Comparison of ENCODE assay signal across 24 mouse cellular contexts in genomic region chr3:90004091-90004796, GRCm38 (mm10). TPM values are rescaled to one million over a fixed set of nuclear protein-coding genes. Genes with fewer than 3 reads are reported as not detected.
DNase-seq lines count a peak whose midpoint lies in the region; ATAC-seq and TF ChIP-seq lines count a peak whose summit lies in the region.
"Had no signal": no experiment of that assay in that cellular context is flagged by ENCODE, and none has a peak within 500 bp of the region (broad histone marks: within the 10 kb centered on the region; RNA-seq: fewer than 3 reads in every experiment).

No protein-coding gene starts in this region.

- H3K27ac ChIP-seq in intestine, embryonic 14.5 days (ENCODE audit: low read depth): peak overlapping the region; percentile 28; the same call in 1 of the 2 replicates
- H3K27ac ChIP-seq in intestine, postnatal 0 days (ENCODE audit: low read depth, low read length): no peak overlapping the region
- H3K27ac ChIP-seq in kidney, embryonic 16.5 days (ENCODE audit: low read length): peak overlapping the region; percentile 84
- peak overlapping the region; percentile 77 for H3K27ac ChIP-seq in lung, embryonic 16.5 days (ENCODE audit: low read length)
- H3K27ac ChIP-seq in stomach, postnatal 0 days (replicated peaks): 0 out of 2 replicates have a peak overlapping the region, but pooled peaks have one; percentile 35
- H3K27ac ChIP-seq: forebrain, embryonic 10.5 days; heart, embryonic 13.5 days; hindbrain, embryonic 12.5 days; left cerebral cortex, adult 2 months; limb, embryonic 15.5 days; macrophage; midbrain, embryonic 15.5 days; neural tube, embryonic 12.5 days had no signal

- TF ChIP-seq EP300 in stomach, postnatal 0 days (optimal IDR thresholded peaks at IDR 0.05): no peak

- no peak for ATAC-seq in intestine, embryonic 14.5 days (replicated peaks; ENCODE audit: low FRiP score, low TSS enrichment, low read depth)
- ATAC-seq in intestine, postnatal 0 days: no peak
- 0 out of 2 replicates have a peak, but pooled peaks have one; percentile 67 for ATAC-seq in kidney, embryonic 16.5 days (ENCODE audit: low FRiP score, low TSS enrichment)
- peak; percentile 78 for ATAC-seq in lung, embryonic 16.5 days (ENCODE audit: low read depth)
- ATAC-seq in stomach, postnatal 0 days (ENCODE audit: low FRiP score, low TSS enrichment): no peak
- ATAC-seq: forebrain, postnatal 0 days; midbrain, embryonic 15.5 days had no signal

- no peak for TF ChIP-seq CTCF in intestine, postnatal 0 days (IDR thresholded peaks at IDR 0.05; ENCODE audit: low read depth)
- no peak for TF ChIP-seq CTCF in stomach, postnatal 0 days (IDR thresholded peaks at IDR 0.05; ENCODE audit: low read depth)

- no peak overlapping the region for H3K9ac ChIP-seq in intestine, embryonic 14.5 days (ENCODE audit: low read length)
- H3K9ac ChIP-seq in intestine, postnatal 0 days (ENCODE audit: low read depth, low read length): no peak overlapping the region
- no peak overlapping the region for H3K9ac ChIP-seq in kidney, embryonic 16.5 days (replicated peaks; ENCODE audit: low read length)
- no peak overlapping the region for H3K9ac ChIP-seq in lung, embryonic 16.5 days (ENCODE audit: low read length)
- H3K9ac ChIP-seq in stomach, postnatal 0 days (ENCODE audit: low read length): no peak overlapping the region
- H3K9ac ChIP-seq: forebrain, postnatal 0 days; heart, embryonic 13.5 days; hindbrain, embryonic 12.5 days; limb, embryonic 15.5 days; midbrain, embryonic 15.5 days; neural tube, embryonic 12.5 days had no signal

- peak overlapping the region; percentile 25; the same call in 1 of the 2 replicates for H3K4me2 ChIP-seq in intestine, embryonic 14.5 days (ENCODE audit: low read length)
- no peak overlapping the region for H3K4me2 ChIP-seq in intestine, postnatal 0 days (replicated peaks; ENCODE audit: low read depth)
- H3K4me2 ChIP-seq in kidney, embryonic 16.5 days (replicated peaks; ENCODE audit: low read depth, low read length): peak overlapping the region; percentile 23; the same call in 1 of the 2 replicates
- peak overlapping the region; percentile 22; the same call in 1 of the 2 replicates for H3K4me2 ChIP-seq in lung, embryonic 16.5 days (ENCODE audit: low read depth, low read length)
- H3K4me2 ChIP-seq in stomach, postnatal 0 days (replicated peaks; ENCODE audit: low read depth): no peak overlapping the region
- H3K4me2 ChIP-seq: heart, embryonic 13.5 days; hindbrain, embryonic 12.5 days; limb, embryonic 15.5 days; midbrain, embryonic 15.5 days; neural tube, embryonic 12.5 days had no signal

- WGBS in intestine, embryonic 14.5 days: 43% methylated on average over 3 of the region's 3 CpGs
- 24% methylated on average over 3 of the region's 3 CpGs for WGBS in intestine, postnatal 0 days
- 40% methylated on average over 3 of the region's 3 CpGs for WGBS in kidney, embryonic 16.5 days
- WGBS in lung, embryonic 16.5 days: 31% methylated on average over 3 of the region's 3 CpGs
- 22% methylated on average over 3 of the region's 3 CpGs for WGBS in stomach, postnatal 0 days

- no peaks in the 10 kb centered on the region for H3K27me3 ChIP-seq in intestine, embryonic 14.5 days (replicated peaks; ENCODE audit: control insufficient read depth, insufficient read depth, low read length)
- H3K27me3 ChIP-seq in intestine, postnatal 0 days (replicated peaks; ENCODE audit: control insufficient read depth, insufficient read depth, low read length): no peaks in the 10 kb centered on the region
- no peaks in the 10 kb centered on the region for H3K27me3 ChIP-seq in kidney, embryonic 16.5 days (ENCODE audit: insufficient read depth, low read length)
- H3K27me3 ChIP-seq in lung, embryonic 16.5 days (ENCODE audit: control insufficient read depth, insufficient read depth, low read depth, low read length): no peaks in the 10 kb centered on the region
- H3K27me3 ChIP-seq in stomach, postnatal 0 days (ENCODE audit: control insufficient read depth, insufficient read depth, low read length): no peaks in the 10 kb centered on the region
- H3K27me3 ChIP-seq: heart, embryonic 13.5 days; hindbrain, embryonic 12.5 days; limb, embryonic 15.5 days; midbrain, embryonic 15.5 days; neural tube, embryonic 12.5 days had no signal

- peaks cover 4% of the 10 kb centered on the region for H3K4me1 ChIP-seq in intestine, embryonic 14.5 days (replicated peaks; ENCODE audit: control insufficient read depth, insufficient read depth, low read length)
- H3K4me1 ChIP-seq in intestine, postnatal 0 days (replicated peaks; ENCODE audit: control insufficient read depth, insufficient read depth, low read length): no peaks in the 10 kb centered on the region
- H3K4me1 ChIP-seq in kidney, embryonic 16.5 days (ENCODE audit: insufficient read depth, low read length): peaks cover 18% of the 10 kb centered on the region
- peaks cover 4% of the 10 kb centered on the region for H3K4me1 ChIP-seq in lung, embryonic 16.5 days (replicated peaks; ENCODE audit: control insufficient read depth, insufficient read depth, low read length)
- H3K4me1 ChIP-seq in stomach, postnatal 0 days (replicated peaks; ENCODE audit: control insufficient read depth, insufficient read depth): no peaks in the 10 kb centered on the region

- DNase-seq in intestine, embryonic 14.5 days (ENCODE audit: low spot score): no peak
- no peak for DNase-seq in kidney, adult 18-20 months
- no peak for DNase-seq in lung, postnatal 14 days
- no peak for DNase-seq in stomach, postnatal 0 days (ENCODE audit: low spot score)
- DNase-seq in frontal cortex, postnatal 10 days (ENCODE audit: low spot score in 2 of 2): no peak
- DNase-seq: cerebellum, adult 11 months; cerebellum, adult 9-11 months; forebrain, postnatal 0 days; gastrocnemius, postnatal 25 days; heart, adult 18-20 months; heart, postnatal 14 days; thymus, adult 18-20 months; thymus, postnatal 36 days had no signal

- H3K9me3 ChIP-seq in intestine, embryonic 14.5 days (ENCODE audit: control insufficient read depth, low read length): no peaks in the 10 kb centered on the region
- no peaks in the 10 kb centered on the region for H3K9me3 ChIP-seq in intestine, postnatal 0 days (ENCODE audit: control insufficient read depth)
- H3K9me3 ChIP-seq in kidney, embryonic 16.5 days (ENCODE audit: low read length): no peaks in the 10 kb centered on the region
- no peaks in the 10 kb centered on the region for H3K9me3 ChIP-seq in lung, embryonic 16.5 days (ENCODE audit: control insufficient read depth, low read length)
- no peaks in the 10 kb centered on the region for H3K9me3 ChIP-seq in stomach, postnatal 0 days (ENCODE audit: control insufficient read depth, low read length)
- H3K9me3 ChIP-seq: forebrain, embryonic 10.5 days; heart, embryonic 13.5 days; hindbrain, embryonic 12.5 days; limb, embryonic 15.5 days; midbrain, embryonic 15.5 days; neural tube, embryonic 12.5 days had no signal

- H3K36me3 ChIP-seq in intestine, embryonic 14.5 days (ENCODE audit: control insufficient read depth, insufficient read depth, low read length): peaks cover 94% of the 10 kb centered on the region
- peaks cover 52% of the 10 kb centered on the region for H3K36me3 ChIP-seq in intestine, postnatal 0 days (ENCODE audit: control insufficient read depth, insufficient read depth)
- peaks cover 52% of the 10 kb centered on the region for H3K36me3 ChIP-seq in kidney, embryonic 16.5 days (ENCODE audit: insufficient read depth, low read length)
- H3K36me3 ChIP-seq in lung, embryonic 16.5 days (ENCODE audit: control insufficient read depth, insufficient read depth, low read length): peaks cover 43% of the 10 kb centered on the region
- H3K36me3 ChIP-seq in stomach, postnatal 0 days (ENCODE audit: control insufficient read depth, insufficient read depth, low read length): peaks cover 32% of the 10 kb centered on the region

- H3K4me3 ChIP-seq in intestine, embryonic 14.5 days (ENCODE audit: low read depth, low read length): no peak overlapping the region
- no peak overlapping the region for H3K4me3 ChIP-seq in intestine, postnatal 0 days (ENCODE audit: low read depth, low read length)
- no peak overlapping the region for H3K4me3 ChIP-seq in kidney, embryonic 16.5 days (ENCODE audit: low read length)
- H3K4me3 ChIP-seq in lung, embryonic 16.5 days (ENCODE audit: low read length): no peak overlapping the region
- no peak overlapping the region for H3K4me3 ChIP-seq in stomach, postnatal 0 days (ENCODE audit: low read depth, low read length)
- H3K4me3 ChIP-seq: forebrain, embryonic 10.5 days; heart, embryonic 13.5 days; hindbrain, embryonic 12.5 days; left cerebral cortex, adult 2 months; limb, embryonic 15.5 days; midbrain, embryonic 15.5 days; neural tube, embryonic 12.5 days had no signal

RNA-seq across cellular contexts. Expression of gene Hax1, which starts 5.7 kb away (rescaled TPM):
- 121 and 126 TPM in 2 replicates for polyA plus RNA-seq in intestine, embryonic 14.5 days (2014; fragmentation: Nextera tagmentation; extraction: Ambion mirVana)
- polyA plus RNA-seq in intestine, postnatal 0 days (2015; fragmentation: Nextera tagmentation; extraction: Ambion mirVana): 64.0 and 65.1 TPM in 2 replicates
- polyA plus RNA-seq in kidney, embryonic 16.5 days (2015; fragmentation: Nextera tagmentation; extraction: Ambion mirVana): 175 and 189 TPM in 2 replicates
- polyA plus RNA-seq in lung, embryonic 16.5 days (2015; fragmentation: Nextera tagmentation; extraction: Ambion mirVana): 152 and 155 TPM in 2 replicates
- polyA plus RNA-seq in stomach, postnatal 0 days (2015; fragmentation: Nextera tagmentation; extraction: Ambion mirVana): 73.6 and 77.7 TPM in 2 replicates

RNA-seq across cellular contexts. Expression of gene Atp8b2, which starts 40.9 kb away (rescaled TPM):
- 14.1 and 14.9 TPM in 2 replicates for polyA plus RNA-seq in intestine, embryonic 14.5 days (2014; fragmentation: Nextera tagmentation; extraction: Ambion mirVana)
- polyA plus RNA-seq in intestine, postnatal 0 days (2015; fragmentation: Nextera tagmentation; extraction: Ambion mirVana): 2.4 TPM in 2 replicates
- polyA plus RNA-seq in kidney, embryonic 16.5 days (2015; fragmentation: Nextera tagmentation; extraction: Ambion mirVana): 11.7 and 15.3 TPM in 2 replicates
- polyA plus RNA-seq in lung, embryonic 16.5 days (2015; fragmentation: Nextera tagmentation; extraction: Ambion mirVana): 14.8 and 16.5 TPM in 2 replicates
- polyA plus RNA-seq in stomach, postnatal 0 days (2015; fragmentation: Nextera tagmentation; extraction: Ambion mirVana): 4.2 and 5.0 TPM in 2 replicates

RNA-seq across cellular contexts. Expression of gene 4933434E20Rik, which starts 47.2 kb away (rescaled TPM):
- 166 and 175 TPM in 2 replicates for polyA plus RNA-seq in intestine, embryonic 14.5 days (2014; fragmentation: Nextera tagmentation; extraction: Ambion mirVana)
- polyA plus RNA-seq in intestine, postnatal 0 days (2015; fragmentation: Nextera tagmentation; extraction: Ambion mirVana): 128 and 130 TPM in 2 replicates
- 184 and 187 TPM in 2 replicates for polyA plus RNA-seq in kidney, embryonic 16.5 days (2015; fragmentation: Nextera tagmentation; extraction: Ambion mirVana)
- 148 and 168 TPM in 2 replicates for polyA plus RNA-seq in lung, embryonic 16.5 days (2015; fragmentation: Nextera tagmentation; extraction: Ambion mirVana)
- polyA plus RNA-seq in stomach, postnatal 0 days (2015; fragmentation: Nextera tagmentation; extraction: Ambion mirVana): 109 and 115 TPM in 2 replicates

RNA-seq across cellular contexts. Expression of gene Ubap2l, which starts 48.2 kb away (rescaled TPM):
- polyA plus RNA-seq in intestine, embryonic 14.5 days (2014; fragmentation: Nextera tagmentation; extraction: Ambion mirVana): 214 and 227 TPM in 2 replicates
- polyA plus RNA-seq in intestine, postnatal 0 days (2015; fragmentation: Nextera tagmentation; extraction: Ambion mirVana): 112 and 117 TPM in 2 replicates
- polyA plus RNA-seq in kidney, embryonic 16.5 days (2015; fragmentation: Nextera tagmentation; extraction: Ambion mirVana): 152 and 198 TPM in 2 replicates
- polyA plus RNA-seq in lung, embryonic 16.5 days (2015; fragmentation: Nextera tagmentation; extraction: Ambion mirVana): 166 and 167 TPM in 2 replicates
- 75.2 and 80.4 TPM in 2 replicates for polyA plus RNA-seq in stomach, postnatal 0 days (2015; fragmentation: Nextera tagmentation; extraction: Ambion mirVana)

Comparison
In these comparisons a context has a peak if more than half of its experiments do, and no peak if none do; other contexts are left out.
1. H3K4me2 ChIP-seq: peak in intestine, embryonic 14.5 days (single experiment), kidney, embryonic 16.5 days (single experiment) and lung, embryonic 16.5 days (single experiment); none in intestine, postnatal 0 days (single experiment) and stomach, postnatal 0 days (single experiment).
2. ATAC-seq: peak in kidney, embryonic 16.5 days (single experiment) and lung, embryonic 16.5 days (single experiment); none in intestine, embryonic 14.5 days (single experiment), intestine, postnatal 0 days (single experiment) and stomach, postnatal 0 days (single experiment).